Mouse (Mus musculus): ENCODE results near the gene Unc13d.
A peak's percentile ranks its signal among the peaks of the same experiment; 100 is the strongest.

Unc13d gene

GRCm38 (mm10) chr11:116076836-116077235, 925 bp downstream of the Unc13d start:
- no peak for DNase-seq (ENCODE audit: low spot score)

DNA sequence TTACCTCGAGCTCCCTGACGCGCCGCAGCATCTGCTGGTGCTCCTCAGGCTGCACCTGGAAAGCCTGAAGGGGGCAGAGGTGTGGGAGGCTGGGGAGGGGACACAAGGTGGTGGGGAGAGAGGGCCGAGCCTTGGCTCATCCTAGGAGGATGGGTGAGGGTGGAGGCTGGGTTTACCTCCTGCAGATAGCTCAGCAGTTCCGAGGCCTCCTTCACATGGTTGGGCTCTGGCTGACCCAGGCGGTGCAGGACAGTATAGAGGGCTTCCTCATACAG, 1.6 kb downstream of the Unc13d start:
- DNase-seq (ENCODE audit: low spot score), result no peak

GRCm38 (mm10) chr11:116075539-116076265, 2.1 kb downstream of the Unc13d start:
- peak; percentile 68 for DNase-seq (ENCODE audit: low spot score)

DNA sequence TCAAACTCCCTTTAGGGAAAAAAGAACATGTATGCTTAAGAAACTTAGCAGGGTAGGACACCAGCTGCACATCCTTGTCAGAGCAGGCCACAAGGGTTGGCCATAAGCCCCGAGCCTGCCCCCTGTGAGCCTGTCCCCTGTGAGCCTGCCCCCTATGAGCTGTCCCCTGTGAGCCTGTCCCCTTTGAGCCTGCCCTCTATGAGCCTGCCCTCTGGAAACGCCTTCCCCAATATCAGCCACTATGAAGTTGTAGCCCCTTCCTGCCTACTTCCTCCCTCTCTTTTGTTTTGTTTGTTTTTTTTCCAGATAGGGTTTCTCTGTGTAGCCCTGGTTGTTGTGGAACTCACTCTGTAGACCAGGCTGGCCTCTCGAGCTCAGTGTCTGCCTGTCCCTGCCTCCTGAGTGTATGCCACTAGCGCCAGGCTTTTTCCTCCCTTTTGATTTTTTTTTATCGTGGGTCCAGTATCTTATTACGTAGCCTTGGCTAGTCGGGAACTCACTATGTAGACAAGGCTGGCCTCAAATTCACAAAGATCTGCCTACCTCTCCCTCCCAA, 3.2 kb downstream of the Unc13d start:
- DNase-seq (ENCODE audit: low spot score), result no peak

DNA sequence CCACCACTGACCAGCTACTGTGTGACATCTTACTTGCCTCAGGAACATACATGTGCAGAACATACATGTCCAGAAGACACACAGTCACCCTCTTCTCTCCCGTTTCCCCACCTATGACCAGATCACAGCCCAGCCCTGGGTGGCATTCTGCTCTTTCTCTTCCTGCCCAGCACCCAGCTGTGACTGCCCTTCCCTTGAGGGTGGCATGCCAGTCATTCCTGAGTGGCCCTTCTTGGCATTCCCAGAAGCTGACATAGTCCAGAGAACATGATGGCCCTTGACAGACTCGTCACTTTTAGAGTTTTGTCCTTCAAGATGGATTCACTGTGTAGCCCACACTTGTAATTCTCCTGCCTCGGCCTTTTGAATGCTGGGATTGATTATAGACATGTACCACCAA, 5.2 kb downstream of the Unc13d start:
- DNase-seq (ENCODE audit: low spot score), result no peak

GRCm38 (mm10) chr11:116071510-116071909, 6.3 kb downstream of the Unc13d start:
- DNase-seq (ENCODE audit: low spot score), result no peak

GRCm38 (mm10) chr11:116065345-116065744, 12.4 kb downstream of the Unc13d start:
- DNase-seq (ENCODE audit: low spot score), result no peak

GRCm38 (mm10) chr11:116064187-116064867, 13.4 kb downstream of the Unc13d start:
- DNase-seq (ENCODE audit: low spot score), result no peak

GRCm38 (mm10) chr11:116063562-116063961, 14.2 kb downstream of the Unc13d start:
- DNase-seq (ENCODE audit: low spot score), result no peak

- DNase-seq (ENCODE audit: low spot score), result no peak
These were observed 15.2 kb downstream of the Unc13d start for GRCm38 (mm10) chr11:116062521-116062920.

- DNase-seq (ENCODE audit: low spot score), result no peak
These were observed 15.9 kb downstream of the Unc13d start for GRCm38 (mm10) chr11:116061641-116062415.

DNA sequence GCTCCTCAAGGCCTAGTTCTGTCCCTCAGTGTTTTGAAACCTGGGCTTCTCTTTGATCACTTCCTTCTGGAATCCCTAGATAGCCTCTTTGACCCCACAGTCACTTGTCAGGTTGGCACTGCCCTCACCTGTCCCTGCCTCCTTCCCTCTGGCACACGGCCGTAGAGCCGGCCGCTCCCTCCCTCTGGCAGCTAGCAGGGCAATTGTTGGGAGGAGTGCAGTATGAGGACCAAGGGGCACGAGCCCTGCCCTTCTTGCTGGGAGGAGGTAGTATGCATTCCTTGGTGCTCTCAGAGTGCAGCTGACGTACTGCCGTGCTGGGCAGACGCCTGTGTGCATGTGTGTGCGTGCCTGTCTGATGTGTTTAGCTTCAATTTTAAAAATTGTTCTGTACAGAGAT, 17.2 kb downstream of the Unc13d start:
- DNase-seq (ENCODE audit: low spot score), result no peak

DNA sequence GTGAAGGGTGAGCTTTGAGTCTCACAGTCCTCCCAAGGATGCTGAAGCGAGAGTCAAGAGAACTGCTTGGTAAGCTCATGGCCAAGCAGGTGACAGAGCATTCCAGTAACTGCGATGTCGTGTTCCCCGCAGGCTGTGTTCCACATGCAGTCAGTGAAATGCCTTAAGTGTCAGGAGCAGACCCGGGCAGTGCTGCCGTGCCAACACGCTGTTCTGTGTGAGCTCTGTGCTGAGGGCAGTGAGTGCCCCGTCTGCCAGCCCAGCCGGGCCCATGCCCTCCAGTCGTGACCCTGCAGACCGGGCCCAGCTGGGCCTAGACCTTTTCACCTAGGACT, 18.1 kb downstream of the Unc13d start:
- no peak for DNase-seq (ENCODE audit: low spot score)

DNA sequence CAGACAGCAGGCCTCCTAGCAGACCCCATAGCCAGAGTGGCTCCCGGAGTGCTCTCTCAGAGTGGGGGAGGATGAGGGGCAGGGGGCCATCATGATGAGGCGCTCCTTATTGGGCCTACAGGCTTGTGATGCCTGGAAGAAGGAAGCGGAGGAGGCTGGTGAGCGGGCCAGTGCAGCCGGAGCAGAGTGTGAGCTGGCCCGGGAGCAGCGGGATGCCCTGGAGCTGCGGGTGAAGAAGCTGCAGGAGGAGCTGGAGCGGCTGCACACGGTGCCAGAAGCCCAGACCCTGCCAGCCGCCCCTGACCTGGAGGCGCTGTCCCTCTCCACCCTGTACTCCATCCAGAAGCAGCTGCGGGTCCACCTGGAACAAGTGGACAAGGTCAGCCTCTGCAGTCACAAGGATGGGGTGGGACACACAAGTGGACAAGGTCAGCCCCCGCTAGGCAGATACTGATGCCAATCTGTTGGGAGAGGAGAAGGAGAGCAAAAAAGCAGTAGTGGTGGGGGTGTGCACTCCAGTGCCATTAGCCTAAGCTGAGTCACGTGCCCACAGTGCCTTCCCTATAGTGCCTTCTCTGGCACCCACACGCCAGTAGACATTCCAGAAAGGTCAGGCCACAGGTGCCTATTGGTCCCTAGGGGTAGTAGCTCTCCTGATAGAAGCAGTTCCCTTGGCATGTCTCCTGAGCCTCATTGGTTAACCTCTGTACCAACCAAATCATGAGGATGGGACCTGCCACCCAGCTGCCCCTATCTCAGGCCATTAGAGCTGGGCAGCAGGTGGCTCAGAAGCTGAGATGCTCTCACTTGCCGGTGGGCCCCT, 18.7 kb downstream of the Unc13d start:
- peak; percentile 45 for DNase-seq (ENCODE audit: low spot score)

- peak; percentile 73 for DNase-seq (ENCODE audit: low spot score)
These were observed 19.6 kb downstream of the Unc13d start for GRCm38 (mm10) chr11:116058022-116058614.

GRCm38 (mm10) chr11:116057237-116057881, 20.4 kb downstream of the Unc13d start:
- peak; percentile 49 for DNase-seq (ENCODE audit: low spot score)

DNA sequence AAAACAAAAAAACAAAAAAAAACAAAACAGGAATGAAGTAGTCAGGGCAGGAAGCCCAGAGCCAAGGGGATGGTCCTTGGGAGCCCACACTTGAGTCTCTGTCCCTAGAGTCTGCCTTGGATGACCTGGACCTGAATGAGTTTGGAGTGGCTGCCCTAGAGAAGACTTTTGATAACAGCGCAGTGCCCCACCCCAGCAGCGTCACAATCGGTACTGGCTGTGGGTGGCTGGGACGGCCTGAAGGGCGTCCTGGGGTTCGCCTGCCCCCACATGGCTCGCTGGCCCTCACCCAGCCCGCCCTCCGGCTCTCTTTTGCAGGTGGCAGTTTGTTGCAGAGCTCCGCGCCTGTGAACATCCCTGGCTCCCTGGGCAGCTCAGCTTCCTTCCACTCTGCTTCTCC, 21.9 kb downstream of the Unc13d start:
- DNase-seq (ENCODE audit: low spot score), result peak; percentile 44

DNA sequence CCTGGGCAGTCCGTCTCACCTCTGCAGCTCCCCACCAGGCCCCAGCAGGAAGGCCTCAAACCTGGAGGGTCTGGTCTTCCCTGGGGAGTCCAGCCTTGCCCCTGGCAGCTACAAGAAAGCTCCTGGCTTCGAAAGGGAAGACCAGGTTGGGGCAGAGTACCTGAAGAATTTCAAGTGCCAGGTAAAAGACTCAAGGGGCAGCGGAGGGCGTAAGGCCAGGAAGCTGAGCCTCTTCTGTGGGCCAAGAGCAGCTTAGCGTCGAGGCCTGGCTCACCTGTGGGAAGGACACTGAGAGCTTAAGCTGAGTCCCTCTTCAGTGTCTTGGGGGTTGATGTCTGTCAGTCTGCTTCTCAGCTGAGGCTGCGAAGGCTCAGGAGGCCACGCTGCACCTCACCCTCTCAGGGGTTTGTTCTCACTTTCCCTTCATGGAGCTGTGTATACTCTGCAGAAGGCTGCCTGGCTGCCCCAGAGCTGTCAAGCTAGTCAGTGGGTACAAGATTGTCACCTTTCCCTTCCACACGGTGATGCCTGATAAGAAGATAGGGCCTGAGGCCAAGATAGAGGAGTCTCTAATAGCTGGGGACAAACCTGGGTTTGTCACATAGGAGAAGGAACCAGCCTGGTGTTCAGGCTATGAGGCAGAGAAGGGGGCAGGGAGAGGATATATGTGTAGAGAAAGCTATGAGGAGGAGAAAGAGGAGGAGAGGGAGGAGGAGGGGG, 24.1 kb downstream of the Unc13d start:
- DNase-seq (ENCODE audit: low spot score), result no peak

DNA sequence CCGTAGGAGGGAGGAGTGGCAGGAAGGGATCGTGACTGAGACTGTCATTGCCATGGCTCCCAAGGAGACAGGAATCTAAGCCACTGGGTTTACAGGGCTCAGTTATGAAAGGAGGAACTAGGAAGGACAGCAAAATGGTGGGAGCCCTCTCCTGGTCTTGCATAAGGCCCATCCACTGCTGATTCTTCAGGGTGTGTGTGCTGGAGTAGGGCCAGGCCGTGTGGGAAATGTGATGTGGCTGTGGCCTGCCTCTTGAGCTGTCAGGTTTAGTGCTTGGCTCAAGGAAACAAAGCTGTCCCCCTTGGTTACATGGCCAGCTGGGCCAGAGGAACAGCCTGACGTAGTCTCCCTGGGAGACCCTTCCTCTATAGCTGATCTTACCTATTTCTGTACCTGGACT, 27.6 kb downstream of the Unc13d start:
- DNase-seq (ENCODE audit: low spot score), result peak; percentile 44

- no peak for DNase-seq (ENCODE audit: low spot score)
These were observed 28.2 kb downstream of the Unc13d start for GRCm38 (mm10) chr11:116049610-116050009.

- no peak for DNase-seq (ENCODE audit: low spot score)
These were observed 32.6 kb downstream of the Unc13d start for GRCm38 (mm10) chr11:116045173-116045572.
